Comparison of ENCODE assay signal across 17 mouse cellular contexts in genomic region chr6:37423386-37423785, GRCm38 (mm10). TPM values are rescaled to one million over a fixed set of nuclear protein-coding genes. Genes with fewer than 3 reads are reported as not detected.
DNase-seq lines count a peak whose midpoint lies in the region; ATAC-seq and TF ChIP-seq lines count a peak whose summit lies in the region.
"Had no signal": no experiment of that assay in that cellular context is flagged by ENCODE, and none has a peak within 500 bp of the region (broad histone marks: within the 10 kb centered on the region; RNA-seq: fewer than 3 reads in every experiment).

No protein-coding gene starts in this region.

- 81% methylated on average over 1 of the region's 1 CpGs for WGBS in embryonic facial prominence, embryonic 12.5 days
- WGBS in embryonic facial prominence, embryonic 10.5 days: 75% methylated on average over 1 of the region's 1 CpGs
- 67% methylated on average over 1 of the region's 1 CpGs for WGBS in kidney, adult 2 months
- 60% methylated on average over 1 of the region's 1 CpGs for WGBS in kidney, embryonic 14.5 days
- 65% methylated on average over 1 of the region's 1 CpGs for whole genome bisulfite sequencing in limb, embryonic 15.5 days

- TF ChIP-seq POLR2A in kidney, adult 2 months (IDR thresholded peaks at IDR 0.05; ENCODE audit: low read depth, low read length): no peak

- H3K4me2 ChIP-seq in embryonic facial prominence, embryonic 12.5 days (replicated peaks): no peak overlapping the region
- no peak overlapping the region for H3K4me2 ChIP-seq in kidney, embryonic 14.5 days (replicated peaks; ENCODE audit: low read depth, low read length)
- no peak overlapping the region for H3K4me2 ChIP-seq in limb, embryonic 15.5 days
- H3K4me2 ChIP-seq: forebrain, embryonic 12.5 days; limb, embryonic 12.5 days had no signal

- ATAC-seq in embryonic facial prominence, embryonic 12.5 days (ENCODE audit: insufficient number of reproducible peaks, insufficient read depth, low FRiP score, low TSS enrichment): no peak
- no peak for ATAC-seq in kidney, embryonic 14.5 days (ENCODE audit: low FRiP score, low TSS enrichment)
- no peak for ATAC-seq in limb, embryonic 15.5 days (ENCODE audit: insufficient number of reproducible peaks, low FRiP score, low TSS enrichment, low read depth)
- ATAC-seq in cerebellum, adult (ENCODE audit: insufficient number of reproducible peaks, low FRiP score, low TSS enrichment): no peak
- ATAC-seq: Patski had no signal

- peaks cover 40% of the 10 kb centered on the region for H3K4me1 ChIP-seq in embryonic facial prominence, embryonic 12.5 days
- H3K4me1 ChIP-seq in embryonic facial prominence, embryonic 10.5 days: peaks cover 44% of the 10 kb centered on the region
- H3K4me1 ChIP-seq in kidney, adult 2 months (ENCODE audit: control insufficient read depth, insufficient read depth, low read length): peaks cover 77% of the 10 kb centered on the region
- H3K4me1 ChIP-seq in kidney, embryonic 14.5 days (ENCODE audit: control insufficient read depth, insufficient read depth, low read length): peaks cover 32% of the 10 kb centered on the region
- H3K4me1 ChIP-seq in limb, embryonic 15.5 days: peaks cover 87% of the 10 kb centered on the region
- H3K4me1 ChIP-seq: forebrain, embryonic 12.5 days had no signal

- TF ChIP-seq CTCF in kidney, adult 2 months (conservative IDR thresholded peaks at IDR 0.05; ENCODE audit: insufficient read depth, insufficient read length, low read depth, low read length): no peak

- H3K9me3 ChIP-seq in embryonic facial prominence, embryonic 12.5 days: no peaks in the 10 kb centered on the region
- H3K9me3 ChIP-seq in embryonic facial prominence, embryonic 10.5 days: no peaks in the 10 kb centered on the region
- H3K9me3 ChIP-seq in kidney, embryonic 14.5 days (ENCODE audit: control insufficient read depth, low read length): no peaks in the 10 kb centered on the region
- H3K9me3 ChIP-seq in limb, embryonic 15.5 days: no peaks in the 10 kb centered on the region
- H3K9me3 ChIP-seq: forebrain, embryonic 12.5 days; limb, embryonic 12.5 days had no signal

- H3K27me3 ChIP-seq in embryonic facial prominence, embryonic 12.5 days: no peaks in the 10 kb centered on the region
- no peaks in the 10 kb centered on the region for H3K27me3 ChIP-seq in embryonic facial prominence, embryonic 10.5 days (replicated peaks; ENCODE audit: low read depth, poor library complexity, severe bottlenecking)
- H3K27me3 ChIP-seq in kidney, adult 2 months (replicated peaks; ENCODE audit: control insufficient read depth, insufficient read depth, low read length): no peaks in the 10 kb centered on the region
- no peaks in the 10 kb centered on the region for H3K27me3 ChIP-seq in kidney, embryonic 14.5 days (ENCODE audit: control insufficient read depth, insufficient read depth, low read length)
- no peaks in the 10 kb centered on the region for H3K27me3 ChIP-seq in limb, embryonic 15.5 days
- H3K27me3 ChIP-seq: forebrain, embryonic 12.5 days; limb, embryonic 12.5 days; Patski had no signal

- DNase-seq in embryonic facial prominence, embryonic 10.5 days (ENCODE audit: low spot score): no peak
- DNase-seq in kidney, adult 2 months: no peak
- peak; percentile 85 for DNase-seq in lung, postnatal 36 days
- DNase-seq in embryo, embryonic 10.5 days (ENCODE audit: low spot score): no peak
- DNase-seq: cerebellum, postnatal 10 days; layer of hippocampus, postnatal 36 days; midbrain, embryonic 14.5 days; right cerebral cortex, postnatal 25 days; thymus, postnatal 25 days had no signal

- 0 out of 2 replicates have a peak, but pooled peaks cover 2% of the 10 kb centered on the region for H3K36me3 ChIP-seq in embryonic facial prominence, embryonic 12.5 days
- H3K36me3 ChIP-seq in embryonic facial prominence, embryonic 10.5 days (replicated peaks): peaks cover 13% of the 10 kb centered on the region; the same call in 1 of the 2 replicates
- H3K36me3 ChIP-seq in kidney, adult 2 months (ENCODE audit: control insufficient read depth, insufficient read depth, low read length): no peaks in the 10 kb centered on the region
- peaks cover 7% of the 10 kb centered on the region; the same call in 1 of the 2 replicates for H3K36me3 ChIP-seq in kidney, embryonic 14.5 days (ENCODE audit: control insufficient read depth, insufficient read depth, low read length)
- H3K36me3 ChIP-seq in limb, embryonic 15.5 days: peaks cover 9% of the 10 kb centered on the region; the same call in 1 of the 2 replicates
- H3K36me3 ChIP-seq: forebrain, embryonic 12.5 days had no signal

- H3K9ac ChIP-seq in embryonic facial prominence, embryonic 12.5 days: no peak overlapping the region
- no peak overlapping the region for H3K9ac ChIP-seq in kidney, embryonic 14.5 days (ENCODE audit: low read depth, low read length)
- no peak overlapping the region for H3K9ac ChIP-seq in limb, embryonic 15.5 days
- H3K9ac ChIP-seq: forebrain, embryonic 12.5 days; limb, embryonic 12.5 days had no signal

- peak overlapping the region; percentile 54; the same call in 1 of the 2 replicates for H3K27ac ChIP-seq in embryonic facial prominence, embryonic 12.5 days
- H3K27ac ChIP-seq in embryonic facial prominence, embryonic 10.5 days (replicated peaks): no peak overlapping the region
- peak overlapping the region; percentile 12 for H3K27ac ChIP-seq in kidney, adult 2 months (ENCODE audit: insufficient read depth, low read depth, low read length)
- no peak overlapping the region; the same call in 1 of the 2 replicates for H3K27ac ChIP-seq in kidney, embryonic 14.5 days (ENCODE audit: low read depth, low read length)
- peak overlapping the region; percentile 86 for H3K27ac ChIP-seq in limb, embryonic 15.5 days
- H3K27ac ChIP-seq: forebrain, embryonic 12.5 days; macrophage had no signal

- H3K4me3 ChIP-seq in embryonic facial prominence, embryonic 12.5 days: no peak overlapping the region
- H3K4me3 ChIP-seq in embryonic facial prominence, embryonic 10.5 days: no peak overlapping the region
- no peak overlapping the region for H3K4me3 ChIP-seq in kidney, adult 2 months (ENCODE audit: insufficient read depth, low read depth, low read length)
- H3K4me3 ChIP-seq in kidney, embryonic 14.5 days (ENCODE audit: low read length): no peak overlapping the region
- H3K4me3 ChIP-seq in limb, embryonic 15.5 days: no peak overlapping the region
- H3K4me3 ChIP-seq: forebrain, embryonic 12.5 days; limb, embryonic 12.5 days had no signal

RNA-seq across cellular contexts. Expression of gene Creb3l2, which starts 18.6 kb away (rescaled TPM):
- polyA plus RNA-seq in embryonic facial prominence, embryonic 12.5 days (2016; fragmentation: Nextera tagmentation; extraction: Ambion mirVana): 24.9 and 25.6 TPM in 2 replicates
- polyA plus RNA-seq in embryonic facial prominence, embryonic 10.5 days (2016; fragmentation: Nextera tagmentation; extraction: Ambion mirVana): 12.4 and 12.5 TPM in 2 replicates
- polyA plus RNA-seq in kidney, adult 2 months (2012; rRNA removed): 23.3 and 25.0 TPM in 2 replicates
- polyA plus RNA-seq in kidney, embryonic 14.5 days (2014; fragmentation: Nextera tagmentation; extraction: Ambion mirVana): 21.3 and 34.2 TPM in 2 replicates
- polyA plus RNA-seq in limb, embryonic 15.5 days (2015; fragmentation: Nextera tagmentation; extraction: Ambion mirVana): 29.9 and 35.0 TPM in 2 replicates

Comparison
In these comparisons a context has a peak if more than half of its experiments do, and no peak if none do; other contexts are left out.
1. H3K27ac ChIP-seq: peak in embryonic facial prominence, embryonic 12.5 days (single experiment), kidney, adult 2 months (single experiment) and limb, embryonic 15.5 days (single experiment); none in embryonic facial prominence, embryonic 10.5 days (single experiment) and kidney, embryonic 14.5 days (single experiment).